Mouse (Mus musculus) cerebellum, adult 2 months (tissue): Measurements from ENCODE around the gene Mrps35. TPM values are rescaled to one million over a fixed set of nuclear protein-coding genes. Genes with fewer than 3 reads are reported as not detected.

ENCODE experiments used
- DNase-seq, 2 experiments: peaks; one replicate each; pipeline ENCODE4 v3.0.0; 2021
- H3K27ac ChIP-seq: fragments of 200-500 bp; 2 replicates; pipeline ENCODE4 v1.5.1; 2012; ENCODE audit warnings: low read length, control low read depth, inconsistent platforms; ENCODE audit not compliant: insufficient read depth
- H3K27me3 ChIP-seq: fragments of 200-500 bp; 2 replicates; pipeline ENCODE4 v1.6.1; 2012; ENCODE audit warnings: inconsistent platforms, mild to moderate bottlenecking, low read length, moderate library complexity; ENCODE audit not compliant: control insufficient read depth, insufficient read depth
- H3K4me1 ChIP-seq: fragments of 200-500 bp; 2 replicates; pipeline ENCODE4 v1.6.1; 2011; ENCODE audit warnings: low read length; ENCODE audit not compliant: control insufficient read depth, insufficient read depth
- H3K4me3 ChIP-seq: fragments of 200-500 bp; replicated peaks from 2 replicates; pipeline ENCODE3; 2011; ENCODE audit warnings: mild to moderate bottlenecking, low read depth, low read length, control low read depth; ENCODE audit not compliant: insufficient read depth
- CTCF ChIP-seq: fragments of 200-500 bp; IDR thresholded peaks from 2 replicates; pipeline ENCODE4 v1.5.1; 2011; ENCODE audit warnings: low read depth, mild to moderate bottlenecking, control low read depth, low read length, moderate library complexity, borderline replicate concordance; ENCODE audit not compliant: insufficient read depth
- POLR2A ChIP-seq: fragments of 200-500 bp; IDR thresholded peaks from 2 replicates; pipeline ENCODE4 v1.6.1; 2011; ENCODE audit warnings: low read length, control low read depth, borderline replicate concordance; ENCODE audit not compliant: insufficient read depth
- WGBS: fragments of 180-500 bp; shearing (Covaris S2); methylation state at CpG from one replicate; pipeline ENCODE4 v1.1.7; 2018; 5-methylcytosine and 5-hydroxymethylcytosine counted together
- polyA plus RNA-seq: library from polyadenylated mRNA; depleted of rRNA; stranded (reverse); fragments of >200 nt; gene quantifications from 2 replicates; pipeline ENCODE4 v1.2.3, GENCODE M21; 2012

Mrps35 gene
- polyA plus RNA-seq, 1 experiment = 41.9 TPM

DNA sequence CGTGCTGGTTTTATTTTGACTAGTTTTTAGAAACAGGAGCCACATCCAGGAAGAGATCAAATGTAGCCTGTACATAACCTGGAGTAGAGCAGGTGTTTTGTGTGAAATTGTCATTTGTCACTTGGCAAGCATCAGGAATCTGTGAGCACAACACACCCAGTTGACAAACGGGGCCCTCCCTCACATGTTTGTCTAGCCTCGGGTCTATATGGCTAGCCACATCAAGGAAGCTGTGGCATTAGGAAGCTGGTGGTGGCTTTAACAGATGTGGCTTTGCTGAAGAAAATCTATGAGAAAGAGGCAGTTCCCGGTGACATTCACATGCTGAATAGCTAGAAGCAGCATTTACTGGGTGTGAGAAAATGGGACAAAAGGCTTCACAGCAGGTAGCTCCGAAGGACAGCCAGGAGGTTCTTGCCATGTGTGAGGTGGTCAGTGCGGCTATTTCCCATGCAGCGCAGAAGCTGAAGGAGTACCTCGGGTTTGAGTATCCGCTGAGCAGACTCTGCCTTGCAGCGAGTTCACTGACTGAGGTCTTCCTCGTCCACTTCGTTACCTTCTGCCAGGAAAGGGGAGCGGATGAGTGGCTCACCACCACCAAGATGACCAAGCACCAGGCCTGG, 10.2 kb upstream of the Mrps35 start, which contains the start of gene Rep15:
TSS of gene Rep15 (plus strand) at position 282 of the 623 bp plus-strand sequence.
- WGBS = 22% methylated on average over 13 of the region's 13 CpGs
- TF ChIP-seq CTCF (no peak), POLR2A (no peak)

DNA sequence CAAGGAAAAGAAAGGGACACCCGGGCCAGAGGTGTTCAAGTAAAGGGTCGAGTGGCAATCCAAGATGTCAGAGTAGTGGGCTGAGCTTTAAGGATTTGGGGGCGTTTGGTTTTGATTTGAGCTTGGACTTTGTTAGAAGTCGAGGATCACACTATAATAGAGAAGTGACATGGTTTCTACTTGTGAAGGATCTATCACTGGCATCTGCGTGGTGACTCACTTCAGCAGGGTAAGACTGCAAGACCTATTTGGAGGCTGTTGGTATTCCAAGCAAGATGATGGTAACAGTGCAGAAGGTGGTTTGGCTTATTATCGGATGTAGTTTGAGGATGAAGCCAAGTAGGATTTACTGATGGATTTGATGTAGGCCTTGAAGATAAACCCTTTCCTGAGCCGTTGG, 1.1 kb downstream of the Mrps35 start:
- no peak for TF ChIP-seq CTCF
- TF ChIP-seq POLR2A = no peak
- H3K27ac ChIP-seq = no peak overlapping the region
- WGBS = 40% methylated on average over 7 of the region's 7 CpGs
- DNase-seq = no peak
- H3K4me1 ChIP-seq = no peaks in the 10 kb centered on the region
- no peaks in the 10 kb centered on the region for H3K27me3 ChIP-seq
- H3K4me3 ChIP-seq = peak overlapping the region; percentile 84

More for the DNA sequence above, 10.2 kb upstream of the Mrps35 start, which contains the start of gene Rep15:
- no peak within 1 kb of the TSS for H3K27ac ChIP-seq
- H3K4me1 ChIP-seq = peaks cover 20% of the 10 kb centered on the region
- H3K4me3 ChIP-seq = no peak within 1 kb of the TSS
- H3K27me3 ChIP-seq = no peaks in the 10 kb centered on the region
- peak; percentile 49 to 59 for DNase-seq

DNA sequence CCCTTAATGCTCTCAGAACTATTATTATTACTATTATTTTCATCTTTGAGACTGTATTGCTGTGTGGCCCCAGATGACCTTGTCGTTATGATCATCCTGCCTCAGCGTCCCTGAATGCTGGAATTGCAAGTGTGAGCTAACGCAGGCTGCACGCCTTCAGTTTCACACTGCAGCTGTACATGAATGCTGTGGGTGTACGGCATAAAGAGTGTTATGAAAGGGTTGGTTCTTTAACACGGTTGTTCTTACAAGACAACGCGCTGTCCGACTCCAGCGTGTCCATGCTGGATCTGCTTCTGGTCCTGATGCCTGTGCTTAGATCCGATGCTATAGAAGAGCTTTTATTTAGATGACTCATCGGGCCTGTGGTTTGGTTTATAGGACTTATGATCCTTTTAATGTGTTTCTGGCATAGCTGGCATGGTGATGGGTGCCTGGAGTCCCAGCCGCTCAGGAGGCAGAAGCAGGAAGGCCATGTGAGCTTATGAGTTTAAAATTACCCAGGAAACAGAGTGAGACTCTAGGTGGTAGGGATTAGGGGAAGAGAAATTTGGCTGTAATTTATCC, 6.8 kb downstream of the Mrps35 start:
- peak in 1 of 2 experiments; percentile 3 for DNase-seq
- no peaks in the 10 kb centered on the region for H3K27me3 ChIP-seq
- whole genome bisulfite sequencing = 94% methylated on average over 13 of the region's 13 CpGs
- H3K27ac ChIP-seq = no peak overlapping the region
- no peak overlapping the region for H3K4me3 ChIP-seq
- H3K4me1 ChIP-seq = no peaks in the 10 kb centered on the region
- TF ChIP-seq CTCF (no peak), POLR2A (no peak)

DNA sequence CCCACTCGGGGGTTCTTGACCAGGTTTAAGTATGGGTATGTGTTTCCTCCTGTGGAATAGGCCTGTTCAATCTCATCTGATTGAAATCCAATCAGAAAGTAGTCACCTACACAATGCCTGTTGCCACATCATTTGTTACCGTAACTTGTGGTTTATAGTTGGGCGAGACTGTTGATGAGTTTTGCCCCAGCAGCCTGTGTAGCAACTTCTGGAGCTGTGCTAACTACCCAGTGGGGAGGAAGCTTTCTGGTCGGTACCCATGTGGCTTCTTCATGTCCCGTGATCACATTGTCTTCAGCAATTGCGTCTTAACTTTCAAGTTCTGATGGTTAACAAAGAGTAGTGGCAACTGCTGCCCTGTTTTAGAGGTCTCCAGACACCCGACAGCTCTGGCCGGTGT, 9.1 kb downstream of the Mrps35 start:
- Histone ChIP-seq H3K4me3 (no peak overlapping the region), H3K27ac (no peak overlapping the region), H3K27me3 (no peaks in the 10 kb centered on the region), H3K4me1 (no peaks in the 10 kb centered on the region)
- TF ChIP-seq POLR2A (no peak), CTCF (no peak)
- DNase-seq = peak in 1 of 2 experiments; percentile 0
- 93% methylated on average over 8 of the region's 8 CpGs for WGBS

DNA sequence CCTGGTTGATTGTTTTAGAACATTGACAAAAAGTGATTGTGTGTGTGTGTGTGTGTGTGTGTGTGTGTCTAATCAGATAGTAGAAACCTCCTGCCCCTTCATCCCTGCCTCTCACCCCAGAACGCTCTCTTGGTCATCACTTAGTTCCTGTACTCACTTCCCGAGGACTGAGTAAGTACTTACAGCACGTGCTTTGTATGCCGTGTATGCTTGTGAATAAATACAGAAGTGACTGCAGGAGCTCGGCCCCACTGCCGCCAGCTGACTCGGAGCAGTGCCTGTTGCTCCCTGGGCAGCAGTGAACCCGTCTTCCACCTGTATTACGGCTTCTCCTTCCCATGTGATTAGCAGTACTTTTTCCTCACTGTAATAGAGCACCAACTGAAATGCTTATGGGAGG, 9.9 kb downstream of the Mrps35 start:
- Histone ChIP-seq H3K27ac (no peak overlapping the region), H3K4me1 (no peaks in the 10 kb centered on the region), H3K4me3 (no peak overlapping the region), H3K27me3 (no peaks in the 10 kb centered on the region)
- WGBS = 83% methylated on average over 9 of the region's 9 CpGs
- DNase-seq = peak in 1 of 2 experiments; percentile 3
- TF ChIP-seq CTCF (no peak), POLR2A (no peak)

- no peaks in the 10 kb centered on the region for H3K4me1 ChIP-seq
- TF ChIP-seq CTCF = no peak
- WGBS = 93% methylated on average over 19 of the region's 19 CpGs
These were observed 11.5 kb downstream of the Mrps35 start for GRCm38 (mm10) chr6:147053785-147054646.

DNA sequence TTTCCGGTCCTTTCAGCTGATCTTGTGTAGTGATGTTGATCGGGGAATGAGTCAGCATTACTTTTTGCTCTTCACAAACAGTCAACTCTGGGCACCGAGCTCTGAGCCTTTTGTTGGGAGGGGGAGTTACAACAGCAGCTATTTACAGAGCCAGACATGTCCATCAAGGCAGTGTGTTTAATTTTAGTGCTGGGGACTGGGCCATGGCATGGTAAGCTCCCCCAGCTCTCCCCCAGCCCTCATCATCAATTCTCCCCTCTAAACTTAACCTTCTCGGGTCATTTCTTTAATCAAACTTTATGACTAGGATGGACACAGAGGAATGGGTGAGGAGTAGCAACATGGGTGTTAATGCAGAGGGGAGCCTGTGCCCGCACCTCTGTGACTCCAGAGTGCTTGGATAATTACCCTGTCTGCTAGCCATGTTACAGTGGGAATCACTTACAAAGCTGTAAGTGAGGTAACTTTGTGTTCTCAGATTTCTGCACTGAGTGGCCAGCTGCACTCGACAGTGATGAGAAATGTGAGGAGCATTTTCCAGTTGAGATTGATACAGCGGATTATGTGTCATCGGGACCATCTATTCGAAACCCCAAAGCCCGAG, 12.9 kb downstream of the Mrps35 start:
- TF ChIP-seq POLR2A (no peak), CTCF (no peak)
- H3K27me3 ChIP-seq = no peaks in the 10 kb centered on the region
- no peak overlapping the region for H3K27ac ChIP-seq
- 90% methylated on average over 10 of the region's 10 CpGs for WGBS
- no peak overlapping the region for H3K4me3 ChIP-seq
- no peaks in the 10 kb centered on the region for H3K4me1 ChIP-seq
- DNase-seq = no peak

More at GRCm38 (mm10) chr6:147053785-147054646, 11.5 kb downstream of the Mrps35 start:
- DNase-seq = peak in 1 of 2 experiments; percentile 3
- Histone ChIP-seq H3K27ac (no peak overlapping the region), H3K27me3 (no peaks in the 10 kb centered on the region), H3K4me3 (no peak overlapping the region)

GRCm38 (mm10) chr6:147059326-147059725, 16.8 kb downstream of the Mrps35 start:
- no peaks in the 10 kb centered on the region for H3K4me1 ChIP-seq
- H3K27me3 ChIP-seq = no peaks in the 10 kb centered on the region
- no peak overlapping the region for H3K27ac ChIP-seq
- no peak for TF ChIP-seq POLR2A
- no peak for TF ChIP-seq CTCF
- no peak overlapping the region for H3K4me3 ChIP-seq
- 67% methylated on average over 7 of the region's 7 CpGs for WGBS
- DNase-seq = no peak
